26 mouse cellular contexts compared by ENCODE assay signal in the genomic region with DNA sequence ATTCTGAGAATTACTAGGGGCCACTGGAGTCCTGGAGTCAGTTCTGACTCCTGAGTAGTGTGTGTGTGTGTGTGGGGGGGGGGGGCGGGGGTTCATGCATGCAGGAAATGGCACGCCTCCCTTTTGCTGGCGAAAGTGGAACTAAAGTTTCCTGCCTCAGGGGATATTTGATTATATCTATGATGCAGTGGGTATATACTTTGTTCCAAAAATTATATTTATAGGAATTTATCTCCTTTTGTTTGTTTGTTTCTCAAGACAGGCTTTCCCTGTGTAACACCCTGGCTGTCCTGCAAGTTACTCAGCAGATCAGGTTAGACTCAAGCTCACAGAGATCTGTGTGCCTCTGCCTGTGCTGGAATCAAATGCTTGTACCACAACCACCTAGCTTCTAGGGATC. TPM values are rescaled to one million over a fixed set of nuclear protein-coding genes. Genes with fewer than 3 reads are reported as not detected.
DNase-seq lines count a peak whose midpoint lies in the region; ATAC-seq and TF ChIP-seq lines count a peak whose summit lies in the region.
"Had no signal": no experiment of that assay in that cellular context is flagged by ENCODE, and none has a peak within 500 bp of the region (broad histone marks: within the 10 kb centered on the region; RNA-seq: fewer than 3 reads in every experiment).

No protein-coding gene starts in this region.

- 2% methylated on average over 3 of the region's 3 CpGs for WGBS in spleen, adult 2 months

- H3K27ac ChIP-seq in spleen, adult 2 months (ENCODE audit: insufficient read depth, low read length): peak overlapping the region; percentile 60
- H3K27ac ChIP-seq: embryonic facial prominence, embryonic 15.5 days; forebrain, embryonic 10.5 days; heart, embryonic 10.5 days; hindbrain, embryonic 15.5 days; limb, embryonic 13.5 days; midbrain, embryonic 13.5 days had no signal

- no peaks in the 10 kb centered on the region for H3K36me3 ChIP-seq in spleen, adult 2 months (ENCODE audit: control insufficient read depth, insufficient read depth, low read length)
- H3K36me3 ChIP-seq: embryonic facial prominence, embryonic 15.5 days; forebrain, embryonic 10.5 days; heart, embryonic 10.5 days; hindbrain, embryonic 15.5 days; limb, embryonic 13.5 days; midbrain, embryonic 13.5 days had no signal

- TF ChIP-seq POLR2A in spleen, adult 2 months (IDR thresholded peaks at IDR 0.05; ENCODE audit: low read depth, low read length): no peak

- H3K4me1 ChIP-seq in spleen, adult 2 months (ENCODE audit: control insufficient read depth, insufficient read depth, insufficient read length): peaks cover 16% of the 10 kb centered on the region
- H3K4me1 ChIP-seq: embryonic facial prominence, embryonic 15.5 days; forebrain, embryonic 10.5 days; heart, embryonic 10.5 days; hindbrain, embryonic 15.5 days; limb, embryonic 13.5 days; midbrain, embryonic 13.5 days had no signal

- peak; percentile 73 for ATAC-seq in activated CD4-positive, CD25-positive, alpha-beta regulatory T cell, adult 4 months
- ATAC-seq: midbrain, embryonic 13.5 days had no signal

- DNase-seq in spleen, adult 2 months (ENCODE audit: low read depth in 1 of 2, low spot score in 2 of 2): peak; percentile 29 to 37
- DNase-seq in spleen, adult 12 weeks (ENCODE audit: low spot score): no peak
- DNase-seq in CD4-positive, CD25-positive, alpha-beta regulatory T cell, adult 2 months (ENCODE audit: low read depth, low spot score): peak; percentile 64
- peak; percentile 24 to 32 for DNase-seq in natural killer cell, adult 2 months (ENCODE audit: low spot score in 2 of 2)
- no peak for DNase-seq in urinary bladder, adult 18-20 months (ENCODE audit: low spot score in 2 of 2)
- no peak for DNase-seq in layer of hippocampus, postnatal 36 days
- DNase-seq: cerebellum, postnatal 10 days; embryo, embryonic 11 days; gastrocnemius, postnatal 25 days; heart, postnatal 14 days; kidney, adult 11 months; kidney, postnatal 14 days; lung, adult 2 months; lung, postnatal 36 days; right cerebral cortex, adult 18-20 months had no signal

- no peak for TF ChIP-seq CTCF in spleen, adult 2 months (IDR thresholded peaks at IDR 0.05; ENCODE audit: extremely low read depth, insufficient read depth, insufficient read length, insufficient replicate concordance)

- no peak overlapping the region for H3K4me3 ChIP-seq in spleen, adult 2 months (ENCODE audit: extremely low read depth, insufficient read depth, insufficient read length)
- H3K4me3 ChIP-seq: embryonic facial prominence, embryonic 15.5 days; forebrain, embryonic 10.5 days; heart, embryonic 10.5 days; hindbrain, embryonic 15.5 days; limb, embryonic 13.5 days; midbrain, embryonic 13.5 days; myocyte had no signal

- no peaks in the 10 kb centered on the region for H3K27me3 ChIP-seq in spleen, adult 2 months (ENCODE audit: control insufficient read depth, insufficient read depth, low read length)
- H3K27me3 ChIP-seq: embryonic facial prominence, embryonic 15.5 days; hindbrain, embryonic 15.5 days; limb, embryonic 13.5 days; midbrain, embryonic 13.5 days had no signal

RNA-seq across cellular contexts. Expression of a gene that starts 11.5 kb away (rescaled TPM):
- polyA plus RNA-seq in spleen, adult 2 months (2012; rRNA removed): 0.41 and 0.53 TPM in 2 replicates
- not detected for polyA plus RNA-seq in activated CD4-positive, CD25-positive, alpha-beta regulatory T cell, adult 4 months (2017; shearing (Covaris generic))
- not detected for total RNA-seq in layer of hippocampus, postnatal 36 days (2021)
- total RNA-seq: adrenal gland, postnatal 4 days; gastrocnemius, postnatal 25 days; heart, postnatal 14 days had no signal
- polyA plus RNA-seq: embryonic facial prominence, embryonic 15.5 days; forebrain, embryonic 10.5 days; frontal cortex, adult 2 months; heart, embryonic 10.5 days; hindbrain, embryonic 15.5 days; limb, embryonic 13.5 days; lung, adult 2 months; midbrain, embryonic 13.5 days; myocyte; small intestine, adult 2 months had no signal

RNA-seq across cellular contexts. Expression of a gene that starts 21.2 kb away (rescaled TPM):
- polyA plus RNA-seq in spleen, adult 2 months (2012; rRNA removed): 4.2 and 4.4 TPM in 2 replicates
- under 1 TPM; 0.77 to 0.80 TPM for polyA plus RNA-seq in activated CD4-positive, CD25-positive, alpha-beta regulatory T cell, adult 4 months (2017; shearing (Covaris generic))
- total RNA-seq in layer of hippocampus, postnatal 36 days (2021): under 1 TPM; 0.18 to 0.22 TPM
- polyA plus RNA-seq: myocyte had no signal

RNA-seq across cellular contexts. Expression of a gene that starts 32.1 kb away (rescaled TPM):
- 4.3 and 6.2 TPM in 2 replicates for polyA plus RNA-seq in spleen, adult 2 months (2012; rRNA removed)
- polyA plus RNA-seq in activated CD4-positive, CD25-positive, alpha-beta regulatory T cell, adult 4 months (2017; shearing (Covaris generic)): 1 to 10 TPM; 1.6 to 2.2 TPM
- total RNA-seq in layer of hippocampus, postnatal 36 days (2021): not detected
- total RNA-seq: gastrocnemius, postnatal 25 days; heart, postnatal 14 days had no signal
- polyA plus RNA-seq: forebrain, embryonic 10.5 days; hindbrain, embryonic 15.5 days; midbrain, embryonic 13.5 days; myocyte had no signal

Comparison
In these comparisons a context has a peak if more than half of its experiments do, and no peak if none do; other contexts are left out.
1. DNase-seq: peak in spleen, adult 2 months (2 of 2), CD4-positive, CD25-positive, alpha-beta regulatory T cell, adult 2 months (single experiment) and natural killer cell, adult 2 months (2 of 2); none in spleen, adult 12 weeks (single experiment), urinary bladder, adult 18-20 months (0 of 2) and layer of hippocampus, postnatal 36 days (0 of 2).